Mouse (Mus musculus) right cerebral cortex, postnatal 4 days (tissue): Measurements from ENCODE around the gene Hebp2.
"Not testable (repeated sequence)": the region's sequence is repeated elsewhere in the genome, so short reads cannot be mapped to it uniquely, and the experiment has no call there.

Experiments
- DNase-seq: peaks from one replicate; pipeline ENCODE4 v3.0.0-alpha.2; 2022

Hebp2 gene

GRCm38 (mm10) chr10:18545813-18546235 lies at the start of gene Hebp2:
Gene Hebp2, minus strand, starts transcription at chr10:18546076.
- DNase-seq, result peak; percentile 69

DNA sequence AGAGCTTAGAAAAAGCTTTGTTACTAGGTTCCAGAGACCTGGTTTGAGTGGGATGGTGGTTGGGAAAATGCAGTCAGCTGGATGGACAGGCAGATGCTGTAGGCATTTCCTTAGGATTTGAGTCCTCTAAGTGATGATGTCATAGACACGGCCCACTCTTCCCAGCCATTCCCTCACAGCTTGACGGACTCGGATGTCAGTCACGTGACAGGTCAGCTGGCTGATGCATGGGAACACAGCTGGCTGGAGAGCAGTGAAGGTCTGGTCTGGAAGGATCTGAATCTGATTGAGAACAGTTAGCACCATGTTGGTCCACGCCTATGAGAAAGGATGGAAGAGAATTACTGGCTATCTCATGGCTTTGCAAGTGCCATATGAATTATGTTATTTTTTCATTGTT lies 43.6 kb upstream of the Hebp2 start:
- DNase-seq, result no peak

DNA sequence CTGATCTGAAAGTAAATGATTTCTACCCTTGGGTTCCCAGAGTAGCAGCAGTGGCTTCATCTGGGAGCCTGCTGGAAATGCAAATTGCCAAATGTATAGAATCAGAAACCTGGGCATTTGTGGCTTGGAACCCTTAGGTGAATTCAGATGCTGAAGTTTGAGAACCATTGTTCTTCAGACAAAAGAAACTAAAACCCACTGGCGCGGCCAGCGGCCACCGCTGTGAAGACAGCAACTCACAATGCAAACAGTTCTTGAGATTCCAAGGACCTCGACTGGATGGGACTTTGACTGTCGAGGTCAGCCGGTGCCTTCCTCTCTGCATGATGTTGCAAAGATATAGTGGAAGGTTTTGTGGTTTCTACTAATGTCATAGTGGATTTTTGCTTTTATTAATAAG lies 38.3 kb upstream of the Hebp2 start:
- DNase-seq, result no peak

- DNase-seq, result no peak
These were observed 26.7 kb upstream of the Hebp2 start for GRCm38 (mm10) chr10:18572581-18572980.

DNA sequence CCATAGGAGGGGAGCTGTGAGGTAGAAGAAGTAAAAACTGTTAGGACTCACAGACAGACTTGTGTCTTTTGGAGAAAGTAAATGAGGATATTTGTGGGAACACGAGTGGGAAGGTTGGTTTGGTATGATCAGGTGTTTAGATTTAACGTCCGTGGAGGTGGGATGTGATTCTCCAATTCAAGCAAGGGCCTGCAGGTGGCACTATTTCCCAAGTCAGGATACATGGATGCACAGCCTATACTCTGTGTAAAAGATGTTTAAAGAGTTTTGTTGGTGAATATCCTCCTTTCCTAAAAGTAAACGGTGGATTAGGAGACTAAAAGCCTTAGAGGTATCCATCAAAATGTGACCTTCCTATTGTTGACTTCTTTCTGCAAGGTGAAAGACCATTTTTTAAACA lies 17.1 kb upstream of the Hebp2 start:
- peak; percentile 65 for DNase-seq

DNA sequence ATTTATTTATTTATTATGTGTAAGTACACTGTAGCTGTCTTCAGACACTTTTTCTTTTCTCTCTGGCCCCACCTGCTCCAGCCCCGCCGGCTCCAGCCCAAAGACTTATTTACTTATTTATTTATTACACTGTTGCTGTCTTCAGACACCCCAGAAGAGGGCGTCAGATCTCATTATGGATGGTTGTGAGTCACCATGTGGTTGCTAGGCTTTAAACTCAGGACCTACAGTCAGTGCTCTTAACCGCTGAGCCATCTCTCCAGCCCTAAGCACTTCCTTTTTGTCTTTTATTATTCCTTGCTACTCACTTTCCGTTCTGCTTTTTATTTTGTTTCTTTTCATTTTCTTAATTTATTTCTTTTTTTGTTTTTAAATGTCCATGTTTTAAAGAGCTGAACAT lies 15.6 kb upstream of the Hebp2 start:
- no peak for DNase-seq

DNA sequence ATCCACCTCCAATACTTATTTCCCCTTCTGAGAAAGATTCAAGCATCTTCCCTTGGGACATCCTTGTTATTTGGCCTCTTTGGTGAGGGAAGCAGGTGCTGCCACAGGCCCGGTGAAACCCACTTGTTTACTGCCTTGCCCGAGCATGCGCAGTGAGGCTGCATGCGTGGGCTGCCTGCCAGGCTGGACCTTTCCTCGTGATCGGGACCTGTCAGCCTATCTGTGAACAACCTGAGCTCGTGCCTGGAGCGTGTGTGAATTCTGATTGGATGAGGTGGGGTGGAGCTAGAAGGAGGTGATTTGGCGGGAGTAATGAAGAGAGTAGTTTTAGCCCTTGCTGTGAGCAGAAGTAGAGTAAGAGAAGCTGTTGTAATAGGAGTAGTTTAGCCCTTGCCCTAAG lies 13.2 kb upstream of the Hebp2 start:
- DNase-seq, result not testable (repeated sequence)

- peak; percentile 41 for DNase-seq
These were observed 3.7 kb upstream of the Hebp2 start for GRCm38 (mm10) chr10:18549321-18550216.

DNA sequence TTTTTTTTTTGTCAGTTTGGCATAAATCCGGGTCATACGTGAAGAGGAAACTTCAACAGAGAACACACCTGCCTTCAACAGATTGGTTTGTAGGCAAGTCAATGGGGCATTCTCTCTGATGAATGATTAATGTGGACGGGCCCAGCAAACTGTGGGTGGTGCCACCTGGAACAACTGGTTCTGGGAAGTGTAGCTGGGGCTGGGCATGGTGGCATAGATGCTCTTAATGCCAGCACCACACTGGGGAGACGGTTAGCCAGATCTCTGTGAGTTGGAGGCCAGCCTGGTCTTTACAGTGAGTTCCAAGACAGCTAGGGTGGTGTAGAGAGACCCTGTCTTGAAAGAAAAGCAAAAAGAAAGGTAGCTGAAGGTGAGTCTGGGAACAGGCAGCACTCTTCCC lies 1.5 kb upstream of the Hebp2 start:
- DNase-seq, result no peak

- DNase-seq, result no peak
These were observed 567 bp downstream of the Hebp2 start for GRCm38 (mm10) chr10:18545309-18545708.

DNA sequence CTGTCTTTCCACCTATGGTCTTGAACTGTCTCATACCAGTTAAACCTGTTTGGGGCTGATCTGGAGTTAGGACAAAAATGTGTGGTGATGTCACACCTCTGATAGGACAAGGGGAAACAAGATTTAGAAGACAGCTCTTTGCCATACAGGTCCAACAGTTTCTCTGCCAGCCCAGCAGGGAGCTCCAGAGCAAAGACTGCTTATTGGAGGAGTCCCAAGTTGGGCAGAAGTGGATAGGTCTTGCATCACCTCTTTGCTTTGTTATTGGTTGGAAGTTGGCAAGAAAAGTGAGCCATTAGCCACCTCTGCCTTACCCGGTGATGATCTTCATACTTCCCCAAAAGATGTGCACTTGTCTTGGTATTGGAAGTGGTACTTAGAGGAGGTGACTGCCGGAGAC lies 9.0 kb downstream of the Hebp2 start:
- no peak for DNase-seq

DNA sequence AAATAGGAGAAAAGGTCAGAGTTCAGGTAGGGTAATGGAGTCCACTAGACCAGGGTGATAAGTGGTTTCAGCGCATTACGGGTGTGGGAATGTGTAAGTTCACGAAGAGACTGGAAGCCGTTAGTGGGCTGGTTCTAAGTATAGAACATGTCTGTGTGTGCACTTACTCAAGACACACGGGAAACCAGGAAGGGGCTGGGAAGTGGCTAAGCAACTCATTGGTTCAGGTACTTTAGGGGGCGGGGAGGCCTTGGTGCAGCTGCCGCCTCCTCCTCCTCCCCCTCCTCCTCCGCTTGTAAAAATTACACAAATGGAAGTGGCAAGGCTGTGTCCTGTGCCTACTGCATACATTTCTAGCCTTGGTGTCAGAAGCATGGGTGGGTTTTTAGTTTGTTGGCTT lies 13.6 kb downstream of the Hebp2 start:
- DNase-seq, result no peak

DNA sequence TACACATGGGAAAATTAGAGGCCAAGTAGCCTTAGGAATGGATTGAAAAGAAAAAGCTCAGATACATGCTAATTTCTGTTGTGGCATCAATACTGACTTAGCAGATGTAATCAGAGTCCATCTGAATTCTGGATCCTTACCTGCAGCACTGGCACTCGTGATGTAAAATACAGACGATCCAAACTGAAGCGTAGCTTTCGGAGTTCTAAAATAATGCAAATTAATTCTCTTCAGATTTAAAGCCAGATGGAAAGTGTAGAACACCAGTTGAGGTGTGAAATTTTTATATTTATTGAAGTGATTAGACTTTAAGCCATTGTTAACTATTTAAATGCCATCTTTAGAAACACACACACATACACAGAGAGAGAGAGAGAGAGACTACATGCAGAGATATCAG lies 15.7 kb downstream of the Hebp2 start:
- no peak for DNase-seq

GRCm38 (mm10) chr10:18529177-18529576 lies 16.7 kb downstream of the Hebp2 start:
- DNase-seq, result no peak

GRCm38 (mm10) chr10:18528475-18528874 lies 17.4 kb downstream of the Hebp2 start:
- peak; percentile 16 for DNase-seq

- DNase-seq, result no peak
These were observed 18.1 kb downstream of the Hebp2 start for GRCm38 (mm10) chr10:18527766-18528165.

DNA sequence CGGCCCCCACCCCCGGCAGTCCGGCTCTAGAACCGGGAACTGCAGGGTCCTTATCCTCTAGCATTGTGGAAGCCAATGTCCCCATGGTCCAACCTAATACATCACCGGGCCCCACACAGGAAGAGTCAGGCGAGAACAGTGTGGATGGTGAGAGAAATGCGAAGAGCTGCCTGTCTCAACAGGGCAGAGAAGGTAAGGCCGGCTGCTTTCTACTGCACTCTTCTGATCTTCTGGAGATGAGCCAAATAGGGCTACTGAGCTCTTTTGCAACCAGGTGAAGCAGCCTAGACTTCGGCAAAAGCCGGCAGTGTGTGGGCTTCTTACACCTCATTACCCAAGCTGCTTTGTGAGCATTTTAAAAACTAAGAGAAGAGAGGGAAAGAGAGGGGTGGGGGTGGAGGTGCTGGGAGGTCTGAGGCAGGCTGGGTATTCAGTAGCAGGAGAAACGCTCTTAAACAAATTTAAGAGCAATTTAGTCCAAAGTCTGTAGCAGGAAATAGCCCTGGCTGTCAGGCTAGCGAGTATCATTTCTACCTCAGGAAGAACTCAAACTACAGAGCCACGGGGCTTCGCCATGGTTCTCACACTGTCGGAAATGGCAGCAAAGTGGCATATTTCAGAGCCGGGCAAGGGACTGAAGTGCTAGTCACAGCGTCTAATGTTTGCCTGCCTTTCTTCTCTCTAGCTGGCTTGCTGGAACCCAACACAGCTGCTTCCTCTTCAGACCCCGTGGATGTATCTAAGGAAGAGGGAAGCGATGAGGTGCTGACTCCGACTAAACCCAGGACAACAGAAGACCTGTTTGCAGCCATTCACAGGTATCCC lies 18.8 kb downstream of the Hebp2 start:
- no peak for DNase-seq

DNA sequence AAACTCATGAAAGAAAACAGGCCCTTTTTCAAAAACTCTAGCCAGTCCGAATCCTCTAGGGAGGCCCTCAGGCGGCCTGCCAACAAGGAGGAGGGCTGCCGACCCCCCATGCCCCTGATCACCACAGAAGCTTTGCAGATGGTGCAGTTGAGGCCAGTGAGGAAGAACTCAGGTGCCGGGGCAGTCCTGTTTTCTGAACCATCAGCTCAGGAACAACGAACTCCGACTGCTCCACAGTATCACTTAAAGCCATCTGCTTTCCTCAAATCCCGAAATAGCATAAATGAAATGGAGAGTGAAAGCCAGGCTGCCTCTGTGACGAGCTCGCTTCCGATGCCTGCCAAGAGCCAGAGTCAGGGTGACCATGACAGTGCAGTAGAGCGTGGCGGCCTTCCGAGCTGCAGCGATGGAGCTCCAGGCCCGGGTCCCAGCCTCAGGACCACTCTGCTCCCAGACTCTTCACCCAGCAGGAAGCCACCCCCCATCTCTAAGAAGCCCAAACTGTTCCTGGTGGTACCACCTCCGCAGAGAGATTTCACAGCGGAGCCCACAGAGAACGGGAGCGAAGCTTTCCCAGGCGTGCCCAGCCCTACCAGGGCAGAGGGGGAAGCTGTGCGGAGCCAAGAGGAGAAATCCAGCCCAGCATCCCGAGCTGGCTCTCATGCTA lies 19.6 kb downstream of the Hebp2 start:
- DNase-seq, result peak; percentile 33

- DNase-seq, result peak; percentile 19
These were observed 20.1 kb downstream of the Hebp2 start for GRCm38 (mm10) chr10:18525726-18526125.

- DNase-seq, result no peak
These were observed 20.6 kb downstream of the Hebp2 start for GRCm38 (mm10) chr10:18525311-18525710.

DNA sequence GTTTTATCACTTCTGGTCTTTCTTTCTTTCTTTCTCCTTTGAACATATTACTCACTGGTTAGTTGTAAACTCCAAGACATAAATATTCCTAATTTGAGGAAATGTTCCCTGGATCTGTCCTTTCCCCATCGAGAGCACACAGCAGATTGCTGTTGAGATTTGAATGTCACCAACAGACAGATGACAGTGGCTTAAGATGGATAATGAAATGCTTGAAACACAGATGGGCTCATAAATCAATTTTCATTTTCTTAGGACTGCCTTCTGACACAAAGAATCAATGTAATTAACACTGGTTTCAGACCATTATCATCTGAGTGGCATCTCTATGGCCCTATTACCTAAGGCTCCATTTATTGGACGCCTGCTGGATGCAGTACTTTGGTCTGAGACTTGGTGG lies 23.3 kb downstream of the Hebp2 start:
- no peak for DNase-seq

DNA sequence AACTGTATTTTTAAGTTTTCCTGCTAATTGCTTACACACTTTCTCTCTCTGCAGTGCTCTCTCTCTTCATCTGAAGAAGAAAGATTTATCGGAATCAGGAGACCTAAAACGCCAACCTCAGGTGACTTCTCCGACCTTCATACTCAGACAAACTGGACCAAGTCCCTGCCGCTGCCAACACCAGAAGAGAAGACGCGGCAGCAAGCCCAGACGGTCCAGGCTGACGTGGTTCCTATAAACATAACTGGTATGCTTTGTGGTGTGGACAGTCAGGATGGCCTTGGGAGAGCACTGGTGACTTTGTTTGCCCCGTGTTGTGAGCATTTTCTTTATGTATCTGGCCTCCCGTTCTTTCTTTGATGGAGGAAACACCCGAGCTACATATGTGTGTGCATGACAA lies 34.4 kb downstream of the Hebp2 start:
- DNase-seq, result no peak

- DNase-seq, result no peak
These were observed 35.2 kb downstream of the Hebp2 start for GRCm38 (mm10) chr10:18510663-18511062.
